Mouse (Mus musculus): ENCODE measurements around the gene Mast4. TPM values are rescaled to one million over a fixed set of nuclear protein-coding genes. Genes with fewer than 3 reads are reported as not detected.
A peak's percentile ranks its signal among the peaks of the same experiment; 100 is the strongest.

Mast4 gene
- polyA plus RNA-seq, 1 experiment: 7.9 TPM

GRCm38 (mm10) chr13:102811129-102811832 is 523.0 kb downstream of the Mast4 start:
- peak; percentile 17 for DNase-seq (ENCODE audit: low read depth)

GRCm38 (mm10) chr13:102806652-102807051 is 527.6 kb downstream of the Mast4 start:
- no peak for DNase-seq (ENCODE audit: low read depth)

GRCm38 (mm10) chr13:102805190-102805589 is 529.1 kb downstream of the Mast4 start:
- no peak for DNase-seq (ENCODE audit: low read depth)

- DNase-seq (ENCODE audit: low read depth): no peak
Observed at GRCm38 (mm10) chr13:102803206-102803605, 531.1 kb downstream of the Mast4 start.

GRCm38 (mm10) chr13:102792157-102792556 is 542.1 kb downstream of the Mast4 start:
- no peak for DNase-seq (ENCODE audit: low read depth)

- DNase-seq (ENCODE audit: low read depth): no peak
Observed at GRCm38 (mm10) chr13:102790601-102791155, 543.6 kb downstream of the Mast4 start.

DNA sequence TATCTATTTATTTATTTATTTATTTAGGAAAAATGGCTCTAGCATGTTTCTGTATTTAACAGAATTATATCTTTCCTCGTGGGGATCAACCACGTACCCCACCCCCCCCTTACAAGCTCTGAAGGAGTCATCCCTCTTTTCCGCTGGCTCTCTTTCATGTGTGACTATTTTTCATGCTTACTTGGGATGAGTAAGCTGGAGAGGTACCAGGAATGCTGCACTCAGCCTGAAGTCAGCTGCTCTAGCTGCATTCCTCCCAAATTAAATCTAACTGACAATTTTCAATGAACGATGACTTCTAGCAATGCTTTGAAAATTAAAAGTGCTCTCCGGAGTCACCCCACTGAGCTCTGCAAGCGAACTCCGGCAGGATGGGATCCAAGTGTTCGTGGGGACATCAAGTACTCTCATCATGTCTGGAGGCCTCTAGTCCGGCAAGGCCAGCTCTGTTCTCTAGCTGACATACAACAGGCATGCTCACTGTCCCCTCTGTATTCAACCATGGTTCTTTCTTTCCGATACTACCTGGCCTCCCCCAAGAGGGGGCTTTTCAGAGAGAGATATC is 547.5 kb downstream of the Mast4 start:
- no peak for DNase-seq (ENCODE audit: low read depth)

DNA sequence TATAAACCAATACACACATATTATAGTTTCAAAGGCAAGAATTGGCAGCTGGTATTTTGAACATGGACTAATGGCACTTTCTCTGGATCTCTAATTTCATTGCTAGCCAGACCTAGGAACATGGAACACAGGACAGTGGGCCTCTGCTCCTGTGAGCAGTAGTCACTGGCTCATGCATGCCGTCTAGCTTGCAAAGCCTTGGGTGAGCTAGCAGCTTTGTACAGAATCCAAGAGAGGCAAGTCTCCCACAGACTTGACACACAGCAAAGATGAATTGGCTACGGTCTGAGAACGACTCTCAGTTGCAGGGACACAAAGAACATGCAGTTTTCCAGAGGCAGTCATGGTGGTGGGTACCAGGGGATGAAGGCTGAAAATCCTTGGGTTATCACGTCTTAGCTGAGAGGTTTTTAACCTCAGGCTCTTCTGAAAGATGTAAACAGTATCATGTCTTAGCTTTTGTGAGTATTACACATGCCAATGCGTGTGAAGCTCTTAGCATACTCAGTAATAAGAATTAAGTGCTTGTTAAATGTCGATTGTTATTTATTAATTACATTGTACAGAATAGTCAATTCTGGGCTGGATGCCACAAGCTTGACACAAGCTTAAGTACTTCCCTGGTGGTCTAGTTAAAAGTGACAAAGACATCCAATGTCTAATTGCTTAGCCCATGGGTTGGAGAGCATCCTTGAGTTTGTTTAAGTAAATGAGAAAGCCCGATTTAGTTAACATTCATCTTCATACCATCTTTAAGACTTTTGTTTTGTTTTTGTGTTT is 550.6 kb downstream of the Mast4 start:
- no peak for DNase-seq (ENCODE audit: low read depth)

DNA sequence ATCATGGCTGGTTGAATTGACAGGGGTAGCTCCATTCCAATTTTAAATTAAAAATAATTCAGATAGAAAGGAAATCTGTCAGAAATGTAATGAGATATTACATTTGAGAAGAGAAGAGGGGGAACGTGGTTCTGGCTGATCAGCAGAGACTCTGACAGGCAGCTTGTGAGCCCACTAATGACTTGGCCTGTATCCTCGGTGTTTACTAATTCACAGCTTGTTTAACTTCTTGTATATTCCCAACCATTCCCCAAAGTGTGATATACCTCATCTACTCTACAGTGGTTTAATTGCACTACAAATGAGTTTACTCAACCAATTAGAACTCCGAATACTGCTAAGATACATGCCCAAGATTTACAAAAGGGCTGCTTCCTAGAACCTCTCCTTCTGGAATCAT is 555.0 kb downstream of the Mast4 start:
- no peak for DNase-seq (ENCODE audit: low read depth)

- DNase-seq (ENCODE audit: low read depth): no peak
Observed at GRCm38 (mm10) chr13:102778859-102779258, 555.4 kb downstream of the Mast4 start.

DNA sequence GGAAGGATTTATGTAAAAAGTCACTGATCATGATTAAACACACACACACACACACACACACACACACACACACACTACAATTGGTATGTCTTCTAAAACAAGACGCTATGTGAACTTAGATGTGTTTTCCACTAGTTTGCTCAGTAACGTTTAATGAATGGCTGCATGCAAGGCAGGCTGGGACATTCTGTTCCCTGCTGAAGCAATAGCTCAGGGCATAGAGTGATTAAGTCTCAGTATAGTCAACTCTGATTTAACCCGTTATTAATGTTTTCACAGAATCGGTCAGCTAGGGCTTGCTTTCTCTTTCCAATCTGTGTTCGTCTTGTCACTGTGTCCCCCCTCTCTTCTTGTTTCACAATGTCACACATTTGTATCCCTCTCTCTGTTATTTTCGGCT is 558.8 kb downstream of the Mast4 start:
- DNase-seq (ENCODE audit: low read depth): no peak

DNA sequence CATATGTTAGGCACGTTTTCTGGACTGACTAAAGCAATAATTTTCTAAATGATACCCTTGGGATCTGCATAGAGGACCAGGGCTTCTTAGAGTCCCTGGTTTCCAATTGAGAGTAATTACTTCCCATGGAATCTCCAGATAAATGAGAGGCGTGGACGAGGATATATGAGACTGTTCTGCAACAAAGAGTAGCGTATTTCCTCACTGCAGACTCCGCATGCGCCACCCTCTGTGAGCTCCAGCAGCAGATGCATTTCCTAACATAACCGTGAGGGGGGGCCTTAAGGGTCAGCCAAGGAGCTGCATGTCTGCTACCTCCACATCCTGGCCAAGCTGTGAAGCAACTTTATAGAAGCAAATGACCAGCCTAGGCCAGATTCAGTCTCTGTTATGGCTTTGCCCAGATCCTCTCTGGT is 559.5 kb downstream of the Mast4 start:
- DNase-seq (ENCODE audit: low read depth): no peak

GRCm38 (mm10) chr13:102773169-102773568 is 561.1 kb downstream of the Mast4 start:
- no peak for DNase-seq (ENCODE audit: low read depth)

DNA sequence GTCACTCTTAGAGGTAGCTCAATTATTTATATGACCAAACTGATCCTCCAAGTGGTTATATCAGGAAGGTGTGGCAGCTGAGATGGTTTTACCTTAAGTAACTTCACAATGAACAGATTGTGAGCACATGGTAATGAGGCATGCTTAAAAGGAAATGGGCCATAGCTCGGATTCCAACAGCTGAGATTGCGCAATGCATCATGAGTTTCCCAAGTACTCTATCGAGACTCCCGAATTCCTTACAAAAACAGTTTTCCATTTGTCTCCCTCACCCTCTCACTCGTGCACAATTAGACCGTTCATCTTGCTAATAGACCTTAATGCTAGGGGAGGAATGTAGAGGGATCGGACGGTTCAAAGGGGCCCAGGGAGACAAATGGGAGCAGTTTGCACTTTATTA is 564.1 kb downstream of the Mast4 start:
- DNase-seq (ENCODE audit: low read depth): no peak

DNA sequence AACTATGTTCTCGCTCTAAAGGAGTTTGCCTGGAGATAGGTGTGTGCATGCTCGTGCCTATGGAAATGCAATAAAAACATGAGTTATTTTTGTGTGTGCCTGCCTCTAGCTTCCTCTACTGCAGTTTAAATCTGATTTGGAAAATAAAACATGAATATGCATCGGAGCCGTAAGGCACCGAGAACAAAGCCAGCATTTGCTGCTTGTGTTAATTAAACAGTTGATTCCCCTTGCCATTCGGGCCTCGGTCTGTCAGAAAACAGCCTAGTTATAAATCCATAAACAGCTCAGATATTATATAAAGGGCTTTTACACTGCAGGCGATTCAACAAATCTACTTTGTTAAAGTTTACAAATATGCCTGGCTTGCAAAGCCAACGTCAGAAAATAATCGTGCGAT is 565.8 kb downstream of the Mast4 start:
- DNase-seq (ENCODE audit: low read depth): no peak

DNA sequence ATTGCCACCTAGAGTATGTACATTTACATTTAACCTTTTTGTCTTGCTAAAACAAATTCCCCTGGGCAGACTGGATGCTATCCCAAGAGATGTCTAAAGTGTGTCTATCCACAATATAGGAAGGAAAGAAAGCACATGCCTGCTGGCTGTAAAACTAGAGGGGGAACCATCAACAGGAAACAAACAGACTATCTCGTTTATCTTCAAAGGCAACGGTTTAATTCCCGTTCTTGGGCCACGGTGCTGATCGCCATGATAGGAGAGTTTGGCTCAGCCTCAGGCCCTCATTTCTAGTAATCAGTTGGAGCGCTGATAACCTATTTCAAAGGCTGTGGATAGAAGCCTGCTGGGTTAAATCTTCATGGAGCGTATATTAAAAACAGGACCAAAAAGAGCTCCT is 567.2 kb downstream of the Mast4 start:
- DNase-seq (ENCODE audit: low read depth): no peak

- DNase-seq (ENCODE audit: low read depth): no peak
Observed at GRCm38 (mm10) chr13:102765216-102765615, 569.1 kb downstream of the Mast4 start.

DNA sequence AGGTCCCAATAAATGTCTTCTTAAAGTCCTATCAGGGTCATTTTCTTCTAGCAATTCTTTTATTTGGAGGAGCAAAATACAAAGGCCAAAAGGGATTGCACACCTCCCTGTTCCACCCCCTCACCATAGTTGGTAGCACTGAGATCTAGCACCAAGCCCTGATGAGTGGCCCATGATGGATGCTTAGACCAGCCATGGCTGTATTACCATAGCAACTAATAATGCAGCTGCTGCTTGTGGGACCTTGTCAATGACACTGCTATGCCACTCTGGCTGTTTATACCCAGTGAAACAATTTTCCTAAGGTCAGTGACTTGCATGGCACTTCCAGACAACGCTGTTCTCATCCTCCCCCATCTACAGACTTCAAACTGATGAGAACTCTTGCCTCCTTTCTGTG is 570.1 kb downstream of the Mast4 start:
- DNase-seq (ENCODE audit: low read depth): no peak

GRCm38 (mm10) chr13:102762203-102762602 is 572.1 kb downstream of the Mast4 start:
- no peak for DNase-seq (ENCODE audit: low read depth)

DNA sequence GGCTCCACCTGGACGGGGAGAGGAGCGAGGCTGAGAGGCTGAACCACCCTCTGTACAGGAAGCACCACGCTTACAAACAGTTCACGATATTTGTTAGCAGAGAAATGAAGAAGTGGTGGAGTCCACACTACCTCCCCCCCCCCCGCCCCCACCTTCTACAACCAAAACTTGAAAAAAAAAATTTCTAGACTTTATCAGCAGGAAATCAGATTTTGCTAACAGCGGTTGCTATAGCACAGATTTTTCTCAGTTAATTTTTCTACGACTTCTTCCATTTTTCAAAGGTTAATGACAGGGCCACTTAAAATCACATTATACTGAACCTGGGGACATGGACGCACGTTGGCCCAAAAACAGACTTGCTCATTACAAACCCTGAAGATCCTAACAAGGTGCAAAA is 572.9 kb downstream of the Mast4 start:
- no peak for DNase-seq (ENCODE audit: low read depth)

DNA sequence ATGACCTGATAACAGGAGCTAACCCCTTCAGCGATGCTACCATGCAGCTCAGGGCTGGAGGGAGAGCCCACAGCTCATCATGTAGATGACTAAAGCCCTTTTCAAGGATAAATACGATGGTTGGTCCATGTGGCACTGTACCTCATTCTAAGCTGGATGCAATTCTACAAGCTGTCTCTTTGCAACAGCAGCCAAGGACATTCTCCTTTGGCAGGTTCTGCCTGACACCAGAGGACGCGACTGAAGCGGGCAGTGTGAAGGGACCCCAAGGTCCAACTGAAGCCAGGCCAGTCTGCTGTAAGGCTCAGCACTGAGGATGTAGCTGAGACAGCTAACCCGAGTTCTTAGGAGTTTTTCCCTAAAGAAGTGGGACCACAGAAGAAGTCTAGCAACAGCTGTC is 576.3 kb downstream of the Mast4 start:
- no peak for DNase-seq (ENCODE audit: low read depth)

GRCm38 (mm10) chr13:102756071-102756470 is 578.2 kb downstream of the Mast4 start:
- DNase-seq (ENCODE audit: low read depth): no peak

- DNase-seq (ENCODE audit: low read depth): no peak
Observed at GRCm38 (mm10) chr13:102755124-102755523, 579.2 kb downstream of the Mast4 start.

Measured in gonadal fat pad, adult 2 months (tissue).